Mouse (Mus musculus): ENCODE measurements at regions not wholly inside any gene's neighbourhood (a gene's known extent, or its start where the extent isn't known, plus 50 kb on each side); places are given as distances from the start of the nearest gene placed in this dataset.

DNA sequence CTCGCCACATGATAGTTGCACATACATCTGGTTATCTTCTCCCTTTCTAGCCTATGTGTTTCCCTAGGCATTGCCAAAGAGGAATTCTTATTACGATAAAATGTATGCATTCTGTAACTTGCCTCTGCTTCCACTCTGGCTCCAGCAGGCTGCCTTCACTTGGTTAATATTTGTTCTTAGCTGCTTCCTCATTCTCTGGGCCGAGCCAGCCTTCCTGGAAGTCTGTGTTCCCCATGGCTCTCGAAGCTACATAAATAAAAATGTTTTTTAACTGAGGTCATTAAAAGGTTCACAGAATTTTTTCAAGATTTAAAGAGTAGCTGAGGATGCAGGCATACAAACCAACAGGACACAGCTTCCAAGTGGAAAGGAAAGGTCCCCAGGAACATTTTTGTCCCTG is 1124.5 kb upstream of the 4930412O13Rik start:
- no peak overlapping the region for H3K4me3 ChIP-seq (ENCODE audit: control insufficient read depth, insufficient read depth, low read length)
- no peaks in the 10 kb centered on the region for H3K36me3 ChIP-seq (ENCODE audit: control insufficient read depth, insufficient read depth, low read length)
- H3K27ac ChIP-seq (ENCODE audit: control insufficient read depth, insufficient read depth, low read length), result no peak overlapping the region
- no peaks in the 10 kb centered on the region for H3K27me3 ChIP-seq (ENCODE audit: control insufficient read depth, insufficient read depth, low read length)
- TF ChIP-seq CTCF (IDR thresholded peaks at IDR 0.05; ENCODE audit: borderline replicate concordance, control insufficient read depth, extremely low read depth, insufficient read depth, low read length, poor library complexity) (no peak), POLR2A (IDR thresholded peaks at IDR 0.05; ENCODE audit: control insufficient read depth, extremely low read depth, insufficient read depth, low read length, poor library complexity) (no peak)
- 47% methylated on average over 4 of the region's 4 CpGs for WGBS
- no peak for DNase-seq
- no peaks in the 10 kb centered on the region for H3K4me1 ChIP-seq (replicated peaks; ENCODE audit: control insufficient read depth, insufficient read depth, low read length)

GRCm38 (mm10) chr2:8770636-8771035 is 1110.4 kb upstream of the 4930412O13Rik start:
- 65% methylated on average over 4 of the region's 4 CpGs for WGBS
- H3K27me3 ChIP-seq (ENCODE audit: control insufficient read depth, insufficient read depth, low read length), result no peaks in the 10 kb centered on the region
- H3K27ac ChIP-seq (ENCODE audit: control insufficient read depth, insufficient read depth, low read length), result no peak overlapping the region
- no peaks in the 10 kb centered on the region for H3K4me1 ChIP-seq (replicated peaks; ENCODE audit: control insufficient read depth, insufficient read depth, low read length)
- no peak overlapping the region for H3K4me3 ChIP-seq (ENCODE audit: control insufficient read depth, insufficient read depth, low read length)
- H3K36me3 ChIP-seq (ENCODE audit: control insufficient read depth, insufficient read depth, low read length), result no peaks in the 10 kb centered on the region
- TF ChIP-seq CTCF (IDR thresholded peaks at IDR 0.05; ENCODE audit: borderline replicate concordance, control insufficient read depth, extremely low read depth, insufficient read depth, low read length, poor library complexity) (no peak), POLR2A (IDR thresholded peaks at IDR 0.05; ENCODE audit: control insufficient read depth, extremely low read depth, insufficient read depth, low read length, poor library complexity) (no peak)
- DNase-seq, result no peak

DNA sequence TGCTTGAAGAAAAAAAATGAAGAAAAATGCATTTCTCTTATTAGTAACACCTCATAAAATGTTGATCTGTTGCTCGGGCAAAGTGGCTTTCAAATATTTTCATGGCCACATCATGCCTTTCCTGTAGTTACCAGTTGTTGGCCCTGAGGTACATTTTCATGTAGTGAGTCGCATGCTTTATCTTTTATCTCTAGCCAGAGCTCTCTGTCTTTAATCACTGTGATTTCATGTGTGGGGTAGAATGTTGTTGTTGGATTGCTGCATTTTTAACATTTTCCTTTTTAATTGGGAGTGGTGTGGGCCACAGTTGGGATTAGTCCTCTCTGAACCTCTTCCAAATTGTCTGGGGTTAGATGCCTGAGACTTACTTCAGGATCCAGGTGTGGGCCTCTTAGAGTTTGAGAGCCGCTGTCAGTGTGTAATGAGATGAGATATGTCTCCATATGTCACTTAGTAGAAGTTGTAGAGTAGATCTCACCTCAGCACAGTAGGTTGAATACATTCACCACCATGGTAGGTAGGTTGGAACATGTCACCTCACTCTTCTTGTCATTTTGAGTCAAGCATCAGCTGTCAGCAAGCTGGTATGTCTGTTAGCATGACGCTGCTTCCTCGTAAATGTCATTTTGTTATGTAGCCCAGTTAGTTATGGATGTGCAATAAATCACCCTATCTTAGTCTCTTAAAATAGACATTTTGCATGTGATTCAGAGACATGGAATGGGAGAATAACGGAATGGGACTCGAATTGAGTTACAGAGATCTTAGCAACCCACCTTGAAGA is 1099.7 kb upstream of the 4930412O13Rik start:
- Histone ChIP-seq H3K4me1 (replicated peaks; ENCODE audit: control insufficient read depth, insufficient read depth, low read length) (no peaks in the 10 kb centered on the region), H3K36me3 (ENCODE audit: control insufficient read depth, insufficient read depth, low read length) (no peaks in the 10 kb centered on the region), H3K27ac (ENCODE audit: control insufficient read depth, insufficient read depth, low read length) (no peak overlapping the region), H3K27me3 (ENCODE audit: control insufficient read depth, insufficient read depth, low read length) (no peaks in the 10 kb centered on the region), H3K4me3 (ENCODE audit: control insufficient read depth, insufficient read depth, low read length) (no peak overlapping the region)
- DNase-seq, result no peak
- WGBS, result 92% methylated on average over 7 of the region's 7 CpGs
- TF ChIP-seq CTCF (IDR thresholded peaks at IDR 0.05; ENCODE audit: borderline replicate concordance, control insufficient read depth, extremely low read depth, insufficient read depth, low read length, poor library complexity), result no peak
- no peak for TF ChIP-seq POLR2A (IDR thresholded peaks at IDR 0.05; ENCODE audit: control insufficient read depth, extremely low read depth, insufficient read depth, low read length, poor library complexity)

DNA sequence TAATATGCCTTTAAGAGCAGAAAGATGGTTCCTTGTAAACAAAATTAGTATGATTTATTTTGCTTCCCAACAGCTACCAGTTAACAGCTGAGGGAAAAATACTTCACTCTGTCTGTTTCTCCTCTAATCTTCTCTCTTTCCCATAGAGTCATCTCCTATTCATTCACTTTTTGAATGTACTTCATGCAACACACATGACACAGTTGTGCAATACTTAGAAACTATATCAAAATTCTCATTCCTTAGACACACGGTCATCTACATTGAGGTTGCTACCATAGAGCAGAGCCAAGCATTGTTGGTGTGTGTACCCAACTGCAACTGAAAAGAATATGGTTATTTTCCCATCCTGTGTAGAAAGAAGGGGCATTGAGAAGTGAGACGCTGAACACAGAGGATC is 1098.8 kb upstream of the 4930412O13Rik start:
- no peaks in the 10 kb centered on the region for H3K36me3 ChIP-seq (ENCODE audit: control insufficient read depth, insufficient read depth, low read length)
- H3K4me3 ChIP-seq (ENCODE audit: control insufficient read depth, insufficient read depth, low read length), result no peak overlapping the region
- no peaks in the 10 kb centered on the region for H3K4me1 ChIP-seq (replicated peaks; ENCODE audit: control insufficient read depth, insufficient read depth, low read length)
- no peaks in the 10 kb centered on the region for H3K27me3 ChIP-seq (ENCODE audit: control insufficient read depth, insufficient read depth, low read length)
- DNase-seq, result no peak
- no peak overlapping the region for H3K27ac ChIP-seq (ENCODE audit: control insufficient read depth, insufficient read depth, low read length)
- no peak for TF ChIP-seq CTCF (IDR thresholded peaks at IDR 0.05; ENCODE audit: borderline replicate concordance, control insufficient read depth, extremely low read depth, insufficient read depth, low read length, poor library complexity)
- no peak for TF ChIP-seq POLR2A (IDR thresholded peaks at IDR 0.05; ENCODE audit: control insufficient read depth, extremely low read depth, insufficient read depth, low read length, poor library complexity)
- WGBS, result 96% methylated on average over 2 of the region's 2 CpGs

GRCm38 (mm10) chr2:8802061-8802460 is 1079.0 kb upstream of the 4930412O13Rik start:
- Histone ChIP-seq H3K36me3 (ENCODE audit: control insufficient read depth, insufficient read depth, low read length) (no peaks in the 10 kb centered on the region), H3K27ac (ENCODE audit: control insufficient read depth, insufficient read depth, low read length) (no peak overlapping the region), H3K4me3 (ENCODE audit: control insufficient read depth, insufficient read depth, low read length) (no peak overlapping the region), H3K27me3 (ENCODE audit: control insufficient read depth, insufficient read depth, low read length) (no peaks in the 10 kb centered on the region), H3K4me1 (replicated peaks; ENCODE audit: control insufficient read depth, insufficient read depth, low read length) (no peaks in the 10 kb centered on the region)
- no peak for TF ChIP-seq CTCF (IDR thresholded peaks at IDR 0.05; ENCODE audit: borderline replicate concordance, control insufficient read depth, extremely low read depth, insufficient read depth, low read length, poor library complexity)
- no peak for TF ChIP-seq POLR2A (IDR thresholded peaks at IDR 0.05; ENCODE audit: control insufficient read depth, extremely low read depth, insufficient read depth, low read length, poor library complexity)
- no peak for DNase-seq
- WGBS, result 84% methylated on average over 3 of the region's 3 CpGs

DNA sequence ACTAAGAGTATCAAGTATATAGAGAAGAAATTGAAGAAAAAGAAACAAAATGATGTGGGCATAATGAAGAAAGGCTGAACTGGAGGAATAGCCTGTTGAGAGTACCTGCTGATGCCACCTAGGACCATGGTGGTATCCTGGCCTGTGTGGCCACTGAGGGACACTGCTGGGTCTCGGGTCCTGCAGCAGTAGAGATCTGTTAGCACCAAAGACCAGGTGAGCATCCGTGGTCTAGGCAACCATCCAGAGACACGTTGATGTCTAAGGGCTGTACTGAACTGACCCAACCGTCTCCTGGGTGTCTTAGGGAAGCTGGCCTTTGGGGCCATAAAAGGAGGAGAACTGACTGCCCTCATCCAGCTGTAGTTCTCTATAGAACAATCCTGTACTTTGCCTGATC is 1071.4 kb upstream of the 4930412O13Rik start:
- H3K4me1 ChIP-seq (replicated peaks; ENCODE audit: control insufficient read depth, insufficient read depth, low read length), result 0 out of 2 replicates have a peak, but pooled peaks cover 2% of the 10 kb centered on the region
- 94% methylated on average over 4 of the region's 4 CpGs for WGBS

More for the DNA sequence above, 1071.4 kb upstream of the 4930412O13Rik start:
- no peaks in the 10 kb centered on the region for H3K36me3 ChIP-seq (ENCODE audit: control insufficient read depth, insufficient read depth, low read length)
- H3K27me3 ChIP-seq (ENCODE audit: control insufficient read depth, insufficient read depth, low read length), result no peaks in the 10 kb centered on the region
- no peak for TF ChIP-seq POLR2A (IDR thresholded peaks at IDR 0.05; ENCODE audit: control insufficient read depth, extremely low read depth, insufficient read depth, low read length, poor library complexity)
- TF ChIP-seq CTCF (IDR thresholded peaks at IDR 0.05; ENCODE audit: borderline replicate concordance, control insufficient read depth, extremely low read depth, insufficient read depth, low read length, poor library complexity), result no peak
- no peak for DNase-seq
- H3K4me3 ChIP-seq (ENCODE audit: control insufficient read depth, insufficient read depth, low read length), result no peak overlapping the region
- H3K27ac ChIP-seq (ENCODE audit: control insufficient read depth, insufficient read depth, low read length), result no peak overlapping the region

Data from thymus, adult 2 months (tissue).